Mouse (Mus musculus) heart, adult 18-20 months (tissue): ENCODE measurements around the gene Meis1. TPM values are rescaled to one million over a fixed set of nuclear protein-coding genes. Genes with fewer than 3 reads are reported as not detected.

Experiments used
- DNase-seq, 2 experiments: peaks; one replicate each; pipeline ENCODE4 v3.0.0; 2021 to 2022; ENCODE audit warnings: mixed read lengths in 1 of 2
- total RNA-seq, 2 experiments: library from RNA; stranded (reverse); gene quantifications; 2 replicates each; pipeline ENCODE4 v1.2.3; 2021

Meis1 gene
- total RNA-seq, 2 experiments from 2014 or later = 25.0 to 25.2 TPM

DNA sequence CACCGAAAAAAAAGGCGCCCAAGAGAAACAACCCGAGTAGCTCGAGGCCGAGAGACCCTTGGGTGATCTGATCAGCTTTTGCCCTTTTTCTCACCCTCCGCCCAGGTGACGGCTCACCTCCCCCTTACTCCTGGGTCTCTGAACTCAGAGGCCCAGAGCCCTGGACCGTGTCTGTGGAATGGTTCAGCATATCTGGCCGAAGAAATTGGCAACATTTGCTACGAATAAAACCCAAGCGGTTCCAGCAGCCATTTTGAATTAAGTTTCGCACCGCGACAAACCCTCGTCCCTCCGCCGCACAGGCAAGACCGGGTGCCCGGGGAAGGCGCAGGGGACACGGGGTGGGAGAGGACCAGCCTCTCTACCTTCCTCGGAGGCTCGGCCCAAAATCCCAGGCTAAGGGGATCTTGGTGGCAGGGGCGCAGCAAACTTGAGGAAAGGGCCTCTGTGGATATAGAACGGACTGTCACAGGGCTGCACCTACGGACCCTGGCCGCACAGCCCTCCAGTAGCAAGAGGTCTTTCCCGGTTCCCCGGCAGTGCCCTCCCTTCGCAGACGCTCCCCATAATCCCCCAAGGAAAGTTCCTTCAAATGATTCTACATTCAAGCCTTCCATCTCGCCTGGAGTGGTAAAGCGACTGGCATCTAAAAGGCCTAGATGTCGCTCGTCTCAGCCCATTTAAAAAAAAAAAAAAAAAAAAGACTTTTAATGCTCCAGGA is 4.2 kb downstream of the Meis1 start:
- DNase-seq = peak; percentile 43 to 77

- DNase-seq = peak in 1 of 2 experiments; percentile 73
Observed at GRCm38 (mm10) chr11:19014113-19014440, 4.7 kb downstream of the Meis1 start.

DNA sequence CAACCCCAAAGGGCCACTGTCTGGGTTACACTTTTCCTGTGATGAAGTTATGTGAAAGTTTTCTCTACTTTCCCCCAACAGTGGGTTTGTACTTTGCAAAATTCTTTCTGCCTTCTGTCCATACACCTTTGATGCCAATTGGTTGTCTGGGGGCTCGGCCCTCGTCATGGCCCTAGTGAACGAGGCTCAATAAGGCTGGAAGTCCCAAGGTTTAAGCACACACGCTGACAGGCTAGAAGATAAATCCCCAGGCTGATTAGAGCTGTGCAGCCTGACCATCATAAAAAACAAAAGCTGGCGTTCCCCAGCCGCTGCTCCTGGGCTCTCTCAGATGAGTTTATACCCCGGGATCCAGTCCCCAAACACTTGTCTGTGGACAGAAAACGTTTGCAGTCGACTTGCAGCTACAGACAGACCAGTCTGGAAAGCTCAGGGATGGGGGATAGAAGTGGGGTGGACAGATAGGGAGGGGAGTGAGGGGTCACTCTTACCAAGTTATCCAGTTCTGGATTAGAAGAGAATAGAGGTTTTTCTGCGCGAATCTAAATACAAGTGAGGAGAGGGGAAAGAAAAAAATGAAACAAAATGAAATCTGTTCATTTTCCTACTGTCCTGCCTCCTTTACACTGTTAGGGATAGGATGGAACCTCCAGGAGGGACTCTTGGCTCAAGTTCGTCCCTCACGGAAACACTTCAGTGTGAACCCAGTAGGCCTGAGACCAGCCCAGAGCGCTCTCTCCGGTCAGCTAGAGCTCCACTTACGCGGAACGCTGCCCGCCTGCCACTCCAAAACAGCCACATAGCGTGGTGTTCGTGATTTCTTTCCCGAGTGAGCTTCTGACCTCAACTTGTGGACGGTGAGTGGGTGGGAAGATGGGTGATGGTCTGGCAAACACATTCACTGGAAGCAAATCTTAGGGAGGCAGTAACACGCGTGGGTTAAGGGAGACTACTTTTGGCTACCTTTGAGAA is 5.4 kb downstream of the Meis1 start:
- peak; percentile 61 to 81 for DNase-seq

GRCm38 (mm10) chr11:19012463-19013115 is 6.2 kb downstream of the Meis1 start:
- DNase-seq = peak in 1 of 2 experiments; percentile 32

DNA sequence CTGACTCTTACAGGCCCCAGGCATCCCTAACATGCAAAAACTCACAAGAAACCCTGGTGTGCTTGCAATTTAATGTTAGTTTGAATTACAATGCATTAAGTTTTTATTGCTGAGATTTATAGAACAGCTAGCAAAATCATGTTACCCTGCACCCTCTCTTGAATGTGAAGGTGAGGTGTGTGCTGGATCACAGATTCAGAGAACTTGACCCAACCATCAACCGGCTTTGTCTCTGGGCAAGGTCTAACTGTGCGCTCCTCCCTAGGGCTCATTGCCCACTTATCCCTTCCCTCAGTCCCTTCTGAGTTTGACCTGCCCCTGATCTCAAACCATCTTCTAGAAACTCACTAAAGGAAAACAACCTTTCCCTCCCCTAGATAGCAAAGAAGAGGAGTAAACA is 6.8 kb downstream of the Meis1 start:
- DNase-seq = peak; percentile 22 to 50

- peak in 1 of 2 experiments; percentile 35 for DNase-seq
Observed at GRCm38 (mm10) chr11:19011108-19011805, 7.5 kb downstream of the Meis1 start.

- DNase-seq = peak; percentile 59 to 69
Observed at GRCm38 (mm10) chr11:19010396-19010811, 8.4 kb downstream of the Meis1 start.

DNA sequence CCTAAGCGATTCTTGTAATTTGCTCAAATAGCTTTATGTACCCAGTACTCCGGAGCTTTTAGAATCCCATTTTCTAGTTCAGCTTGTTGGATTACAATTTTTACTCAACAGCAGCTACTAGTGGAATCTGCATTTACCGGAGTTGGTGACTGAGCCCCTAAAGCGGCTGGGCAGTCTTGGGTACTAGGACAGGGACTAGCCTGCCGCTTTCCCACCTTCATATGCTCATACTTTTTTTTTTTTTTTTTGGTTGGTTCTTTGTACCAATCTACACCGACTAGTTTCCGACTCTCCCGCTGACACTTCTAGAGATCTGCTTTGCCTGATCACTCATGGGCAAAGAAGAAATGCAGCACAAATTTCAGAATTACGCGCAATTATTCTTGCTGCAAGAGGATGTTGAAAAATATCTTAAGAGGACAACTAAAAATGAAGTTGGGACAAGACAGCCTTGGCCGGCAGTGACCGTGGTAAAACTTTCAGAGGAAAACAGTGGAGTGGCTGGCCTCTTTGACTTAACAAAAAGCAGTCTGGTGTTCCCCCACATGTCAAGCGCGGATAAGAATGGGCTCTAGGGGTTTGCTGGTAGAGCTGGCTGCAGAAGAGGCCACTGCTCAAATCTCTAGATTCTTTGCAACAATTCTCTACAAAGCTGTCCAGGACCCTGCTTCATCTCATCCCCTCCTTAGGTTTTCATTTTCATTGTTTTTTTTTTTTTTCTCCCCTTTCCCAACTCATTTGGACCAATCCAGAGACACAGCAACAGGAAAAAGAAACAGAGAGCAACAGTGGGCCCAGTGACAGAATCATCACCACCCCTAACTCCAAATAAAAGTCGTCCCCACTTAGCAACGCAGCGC is 9.0 kb downstream of the Meis1 start:
- peak; percentile 46 to 66 for DNase-seq

GRCm38 (mm10) chr11:19008610-19009384 is 10.0 kb downstream of the Meis1 start:
- DNase-seq = peak in 1 of 2 experiments; percentile 47

DNA sequence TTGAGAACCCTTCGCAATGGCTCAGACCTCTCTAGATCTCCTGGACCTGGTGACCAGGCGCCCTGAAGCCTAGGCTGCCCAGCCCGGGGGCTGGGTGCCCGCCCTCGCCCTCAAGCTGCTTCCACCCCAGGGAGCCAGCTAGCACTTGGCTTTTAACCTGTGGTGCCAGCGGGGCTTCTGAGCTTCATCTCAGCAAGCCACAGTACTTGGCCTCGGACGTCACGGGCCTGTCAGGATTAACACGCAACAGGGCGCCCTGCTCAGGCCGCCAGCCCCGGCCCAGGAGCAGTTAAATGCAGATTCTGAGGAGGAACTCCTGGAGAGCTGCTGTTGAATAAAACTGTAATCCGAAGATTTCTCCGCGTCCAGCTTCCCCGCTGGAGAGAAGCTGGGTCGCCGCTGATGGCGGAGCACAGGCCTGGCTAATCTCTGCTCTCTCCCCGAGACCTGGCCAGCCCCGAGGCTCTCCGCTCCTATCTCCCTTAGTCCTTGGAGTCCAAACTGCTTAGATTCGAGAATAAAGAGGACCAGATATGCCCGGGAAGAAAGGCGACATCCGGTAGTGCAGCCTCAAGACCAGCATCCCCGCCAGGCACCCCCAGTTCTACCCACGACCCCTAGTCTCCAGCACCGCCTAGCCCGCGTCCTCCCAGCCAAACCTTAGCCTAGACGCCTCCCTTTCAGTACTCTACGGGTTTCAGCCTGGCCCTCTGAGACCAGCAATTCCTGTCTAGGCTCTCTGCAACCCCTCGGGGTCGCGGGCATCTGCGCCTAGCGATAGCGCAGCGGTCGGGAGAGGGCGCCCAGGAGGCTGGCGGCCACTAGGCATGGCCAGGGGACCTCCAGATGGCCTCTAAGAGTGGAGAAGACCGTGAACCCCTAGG is 11.0 kb downstream of the Meis1 start:
- DNase-seq = peak; percentile 53 to 77

GRCm38 (mm10) chr11:19007068-19007467 is 11.7 kb downstream of the Meis1 start:
- DNase-seq = peak in 1 of 2 experiments; percentile 38

- peak in 1 of 2 experiments; percentile 7 for DNase-seq
Observed at GRCm38 (mm10) chr11:19005913-19006693, 12.7 kb downstream of the Meis1 start.

- no peak for DNase-seq
Observed at GRCm38 (mm10) chr11:19005007-19005912, 13.5 kb downstream of the Meis1 start.

GRCm38 (mm10) chr11:19003066-19003465 is 15.7 kb downstream of the Meis1 start:
- DNase-seq = peak in 1 of 2 experiments; percentile 5

DNA sequence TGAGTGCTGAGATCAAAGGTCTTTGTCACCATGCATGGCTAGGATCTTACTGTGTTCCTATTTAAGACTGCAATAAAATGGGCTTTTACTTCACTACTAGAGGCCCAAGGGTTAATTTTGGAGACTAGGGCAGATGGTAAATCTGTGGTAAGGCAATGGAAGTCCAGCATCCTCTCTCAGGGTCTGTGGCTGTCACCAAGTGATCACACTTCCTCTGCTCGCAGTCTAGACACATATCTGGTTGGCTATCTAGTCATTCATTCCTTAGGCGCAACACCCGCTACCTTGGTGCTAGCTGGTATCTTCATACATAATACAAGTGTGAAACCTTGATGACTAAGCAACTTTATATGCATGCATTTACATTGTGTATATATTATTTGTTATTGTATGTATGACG is 22.0 kb downstream of the Meis1 start:
- DNase-seq = no peak

DNA sequence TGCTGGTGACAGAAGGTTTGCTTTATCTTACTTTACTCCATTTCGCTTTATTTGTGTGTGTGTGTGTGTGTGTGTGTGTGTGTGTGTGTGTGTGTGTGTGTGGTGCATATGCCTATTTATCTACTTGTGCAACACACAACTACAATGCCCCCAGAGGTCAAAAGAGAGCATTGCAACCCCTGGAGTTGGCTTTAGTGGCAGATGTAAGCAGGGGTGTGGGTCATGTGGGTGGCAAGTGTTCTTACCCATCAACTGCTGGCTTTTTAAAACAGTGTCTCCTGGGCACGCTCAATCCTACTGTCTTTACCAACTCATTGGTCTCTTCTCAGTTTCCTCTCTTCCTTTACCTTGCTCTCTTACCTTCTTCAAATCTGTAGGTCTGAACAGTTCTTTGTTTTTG is 22.5 kb downstream of the Meis1 start:
- no peak for DNase-seq

DNA sequence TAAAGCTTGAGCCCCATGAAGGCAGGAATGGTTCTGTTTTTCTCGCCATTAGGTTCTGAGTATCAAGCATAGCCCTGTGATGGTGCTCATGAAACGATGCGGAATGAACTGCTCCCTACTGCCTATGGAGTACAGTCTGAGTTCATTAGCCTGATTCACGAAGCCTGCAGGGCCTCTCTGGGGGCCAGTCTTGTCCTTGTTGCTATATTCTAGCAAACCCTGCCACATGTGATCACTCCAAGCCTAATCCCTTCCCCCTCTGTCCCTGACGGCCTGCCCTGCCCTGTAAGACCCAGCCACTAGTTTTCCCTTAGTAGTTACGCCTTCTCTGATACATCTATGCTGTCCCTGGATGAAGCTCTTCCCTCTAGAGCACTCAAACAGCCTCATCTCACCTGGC is 26.0 kb downstream of the Meis1 start:
- DNase-seq = no peak
